Mouse (Mus musculus): Measurements from ENCODE around the gene Wdr66.

The Wdr66 gene

GRCm38 (mm10) chr5:123315219-123315866 lies 63.4 kb downstream of the Wdr66 start:
- DNase-seq, result no peak

GRCm38 (mm10) chr5:123317992-123318391 lies 66.1 kb downstream of the Wdr66 start:
- no peak for DNase-seq

- no peak for DNase-seq
Measured at GRCm38 (mm10) chr5:123320136-123320535, 68.2 kb downstream of the Wdr66 start.

GRCm38 (mm10) chr5:123324242-123324641 lies 72.3 kb downstream of the Wdr66 start:
- DNase-seq, result no peak

- no peak for DNase-seq
Measured at GRCm38 (mm10) chr5:123326006-123326750, 74.3 kb downstream of the Wdr66 start.

- DNase-seq, result no peak
Measured at GRCm38 (mm10) chr5:123326751-123327148, 74.8 kb downstream of the Wdr66 start.

- no peak for DNase-seq
Measured at GRCm38 (mm10) chr5:123327686-123328085, 75.8 kb downstream of the Wdr66 start.

GRCm38 (mm10) chr5:123333566-123333965 lies 81.7 kb downstream of the Wdr66 start:
- no peak for DNase-seq

- no peak for DNase-seq
Measured at GRCm38 (mm10) chr5:123336205-123336961, 84.5 kb downstream of the Wdr66 start.

GRCm38 (mm10) chr5:123338463-123338862 lies 86.6 kb downstream of the Wdr66 start:
- no peak for DNase-seq

GRCm38 (mm10) chr5:123343707-123344627 lies 92.1 kb downstream of the Wdr66 start, which contains the start of gene Bcl7a:
Gene Bcl7a (plus strand): TSS chr5:123343834.
- peak; percentile 91 for DNase-seq

- DNase-seq, result no peak
Measured at GRCm38 (mm10) chr5:123344628-123344962, 92.7 kb downstream of the Wdr66 start.

GRCm38 (mm10) chr5:123344963-123345852 lies 93.3 kb downstream of the Wdr66 start:
- peak; percentile 61 for DNase-seq

- DNase-seq, result peak; percentile 71
Measured at GRCm38 (mm10) chr5:123345853-123346654, 94.2 kb downstream of the Wdr66 start.

GRCm38 (mm10) chr5:123346701-123347270 lies 94.9 kb downstream of the Wdr66 start:
- no peak for DNase-seq

GRCm38 (mm10) chr5:123347985-123348384 lies 96.1 kb downstream of the Wdr66 start:
- DNase-seq, result no peak

- no peak for DNase-seq
Measured at GRCm38 (mm10) chr5:123350386-123350785, 98.5 kb downstream of the Wdr66 start.

- no peak for DNase-seq
Measured at GRCm38 (mm10) chr5:123355918-123356317, 104.0 kb downstream of the Wdr66 start.

- no peak for DNase-seq
Measured at GRCm38 (mm10) chr5:123357253-123357652, 105.4 kb downstream of the Wdr66 start.

GRCm38 (mm10) chr5:123359431-123359830 lies 107.5 kb downstream of the Wdr66 start:
- DNase-seq, result no peak
